Mouse (Mus musculus) neutrophil, adult 65 days (primary cell): ENCODE results near the gene 8030474K03Rik. TPM values are rescaled to one million over a fixed set of nuclear protein-coding genes. Genes with fewer than 3 reads are reported as not detected.

Experiments
- total RNA-seq: library from RNA; stranded (reverse); gene quantifications from 2 replicates; pipeline ENCODE4 v1.2.4, GENCODE M21; 2023

Gene 8030474K03Rik
- total RNA-seq: not detected in 2 replicates

DNA sequence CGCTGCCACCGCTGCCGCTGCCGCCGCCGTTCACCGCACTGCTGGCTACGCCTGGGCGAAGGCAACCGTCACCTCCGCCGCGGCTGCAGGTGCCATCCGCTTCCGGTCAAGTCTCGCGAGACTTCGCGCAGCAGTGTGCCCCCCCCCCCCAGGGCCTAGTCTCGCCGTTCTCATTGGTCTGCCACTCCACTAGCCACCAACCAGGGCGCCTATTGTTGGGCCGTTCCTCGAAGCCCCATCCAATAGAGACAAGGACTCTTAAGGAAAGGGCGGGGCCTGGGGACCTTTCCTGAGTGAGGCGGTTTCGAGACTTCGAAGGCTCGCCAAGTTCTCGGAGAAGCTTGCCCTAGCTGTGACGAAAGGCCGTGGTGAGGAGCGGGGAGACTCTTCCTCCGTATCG is at the start of gene 8030474K03Rik, which contains the start of gene Gm4779:
8030474K03Rik (plus strand) TSS at position 315 of the 400 bp plus-strand sequence.
Gm4779 (minus strand) TSS at position 82 of the 400 bp plus-strand sequence.

Other genes starting within 250 kb of the 8030474K03Rik start
- 195 and 273 TPM in 2 replicates for gene Ogt, start 154.6 kb upstream of the 8030474K03Rik start, total RNA-seq
- gene Cxcr3, start 60.4 kb upstream of the 8030474K03Rik start, total RNA-seq: 1.3 and 1.9 TPM in 2 replicates
- gene Gm4779, start 233 bp upstream of the 8030474K03Rik start, total RNA-seq: not detected in 2 replicates
- gene Nhsl2, start 54.7 kb downstream of the 8030474K03Rik start, total RNA-seq: 198 and 202 TPM in 2 replicates